Mouse (Mus musculus): ENCODE data around the gene Psmg3. TPM values are rescaled to one million over a fixed set of nuclear protein-coding genes. Genes with fewer than 3 reads are reported as not detected.

Psmg3 gene
- polyA plus RNA-seq, 1 experiment from 2014 or later, result 73.0 TPM

- Histone ChIP-seq H3K4me1 (ENCODE audit: control insufficient read depth, insufficient read depth, low read depth, low read length) (peaks cover under 1% of the 10 kb centered on the region; the same call in 1 of the 2 replicates), H3K27ac (ENCODE audit: low read depth, low read length) (no peak within 1 kb of the TSS), H3K9ac (ENCODE audit: low read depth, low read length) (no peak within 1 kb of the TSS), H3K4me2 (ENCODE audit: low read length) (no peak within 1 kb of the TSS), H3K9me3 (ENCODE audit: control insufficient read depth, low read length) (no peaks in the 10 kb centered on the region), H3K27me3 (replicated peaks; ENCODE audit: control insufficient read depth, insufficient read depth, low read length) (peaks cover 1% of the 10 kb centered on the region; the same call in 1 of the 2 replicates), H3K4me3 (ENCODE audit: low read length) (no peak within 1 kb of the TSS), H3K36me3 (ENCODE audit: control insufficient read depth, insufficient read depth, low read length) (peaks cover 22% of the 10 kb centered on the region; the same call in 1 of the 2 replicates)
- no peak for ATAC-seq
- WGBS, result 83% methylated on average over 8 of the region's 9 CpGs
These were observed 7.0 kb downstream of the Psmg3 start, which contains the start of gene Tmem184a for GRCm38 (mm10) chr5:139819538-139820181. Gene Tmem184a (minus strand): TSS chr5:139819917.

- WGBS, result 60% methylated on average over 4 of the region's 4 CpGs
- Histone ChIP-seq H3K4me3 (ENCODE audit: low read length) (no peak overlapping the region), H3K36me3 (ENCODE audit: control insufficient read depth, insufficient read depth, low read length) (peaks cover 19% of the 10 kb centered on the region; the same call in 1 of the 2 replicates), H3K27me3 (replicated peaks; ENCODE audit: control insufficient read depth, insufficient read depth, low read length) (peaks cover 7% of the 10 kb centered on the region), H3K4me2 (ENCODE audit: low read length) (no peak overlapping the region), H3K27ac (ENCODE audit: low read depth, low read length) (no peak overlapping the region), H3K4me1 (ENCODE audit: control insufficient read depth, insufficient read depth, low read depth, low read length) (no peaks in the 10 kb centered on the region), H3K9ac (ENCODE audit: low read depth, low read length) (no peak overlapping the region), H3K9me3 (ENCODE audit: control insufficient read depth, low read length) (no peaks in the 10 kb centered on the region)
- no peak for ATAC-seq
These were observed 7.9 kb downstream of the Psmg3 start for GRCm38 (mm10) chr5:139818801-139819200.

- Histone ChIP-seq H3K9ac (ENCODE audit: low read depth, low read length) (no peak overlapping the region), H3K4me3 (ENCODE audit: low read length) (no peak overlapping the region), H3K27me3 (replicated peaks; ENCODE audit: control insufficient read depth, insufficient read depth, low read length) (peaks cover 12% of the 10 kb centered on the region), H3K4me1 (ENCODE audit: control insufficient read depth, insufficient read depth, low read depth, low read length) (no peaks in the 10 kb centered on the region), H3K9me3 (ENCODE audit: control insufficient read depth, low read length) (no peaks in the 10 kb centered on the region), H3K4me2 (ENCODE audit: low read length) (no peak overlapping the region), H3K36me3 (ENCODE audit: control insufficient read depth, insufficient read depth, low read length) (peaks cover 12% of the 10 kb centered on the region; the same call in 1 of the 2 replicates), H3K27ac (ENCODE audit: low read depth, low read length) (no peak overlapping the region)
- ATAC-seq, result no peak
- WGBS, result 92% methylated on average over 3 of the region's 3 CpGs
These were observed 8.6 kb downstream of the Psmg3 start for GRCm38 (mm10) chr5:139818056-139818455.

GRCm38 (mm10) chr5:139817292-139817691 is 9.4 kb downstream of the Psmg3 start:
- H3K4me3 ChIP-seq (ENCODE audit: low read length), result no peak overlapping the region
- 7% methylated on average over 1 of the region's 1 CpGs for WGBS
- H3K4me1 ChIP-seq (ENCODE audit: control insufficient read depth, insufficient read depth, low read depth, low read length), result no peaks in the 10 kb centered on the region
- no peak overlapping the region for H3K9ac ChIP-seq (ENCODE audit: low read depth, low read length)
- peaks cover 6% of the 10 kb centered on the region; the same call in 1 of the 2 replicates for H3K36me3 ChIP-seq (ENCODE audit: control insufficient read depth, insufficient read depth, low read length)
- H3K27me3 ChIP-seq (replicated peaks; ENCODE audit: control insufficient read depth, insufficient read depth, low read length), result peaks cover 12% of the 10 kb centered on the region
- no peaks in the 10 kb centered on the region for H3K9me3 ChIP-seq (ENCODE audit: control insufficient read depth, low read length)
- ATAC-seq, result no peak
- no peak overlapping the region for H3K27ac ChIP-seq (ENCODE audit: low read depth, low read length)
- H3K4me2 ChIP-seq (ENCODE audit: low read length), result no peak overlapping the region

GRCm38 (mm10) chr5:139816445-139816844 is 10.2 kb downstream of the Psmg3 start:
- Histone ChIP-seq H3K9ac (ENCODE audit: low read depth, low read length) (no peak overlapping the region), H3K9me3 (ENCODE audit: control insufficient read depth, low read length) (no peaks in the 10 kb centered on the region), H3K27ac (ENCODE audit: low read depth, low read length) (no peak overlapping the region), H3K4me1 (ENCODE audit: control insufficient read depth, insufficient read depth, low read depth, low read length) (no peaks in the 10 kb centered on the region), H3K36me3 (ENCODE audit: control insufficient read depth, insufficient read depth, low read length) (no peaks in the 10 kb centered on the region), H3K4me3 (ENCODE audit: low read length) (no peak overlapping the region), H3K27me3 (replicated peaks; ENCODE audit: control insufficient read depth, insufficient read depth, low read length) (peaks cover 12% of the 10 kb centered on the region), H3K4me2 (ENCODE audit: low read length) (no peak overlapping the region)
- no peak for ATAC-seq

GRCm38 (mm10) chr5:139815964-139816363 is 10.7 kb downstream of the Psmg3 start:
- no peak for ATAC-seq
- WGBS, result 56% methylated on average over 6 of the region's 6 CpGs
- Histone ChIP-seq H3K4me2 (ENCODE audit: low read length) (no peak overlapping the region), H3K27ac (ENCODE audit: low read depth, low read length) (no peak overlapping the region), H3K27me3 (replicated peaks; ENCODE audit: control insufficient read depth, insufficient read depth, low read length) (peaks cover 12% of the 10 kb centered on the region), H3K9me3 (ENCODE audit: control insufficient read depth, low read length) (no peaks in the 10 kb centered on the region), H3K4me3 (ENCODE audit: low read length) (no peak overlapping the region), H3K36me3 (ENCODE audit: control insufficient read depth, insufficient read depth, low read length) (no peaks in the 10 kb centered on the region), H3K4me1 (ENCODE audit: control insufficient read depth, insufficient read depth, low read depth, low read length) (no peaks in the 10 kb centered on the region), H3K9ac (ENCODE audit: low read depth, low read length) (no peak overlapping the region)

GRCm38 (mm10) chr5:139813963-139814381 is 12.7 kb downstream of the Psmg3 start:
- no peak overlapping the region for H3K9ac ChIP-seq (ENCODE audit: low read depth, low read length)
- no peak overlapping the region for H3K4me3 ChIP-seq (ENCODE audit: low read length)
- no peaks in the 10 kb centered on the region for H3K36me3 ChIP-seq (ENCODE audit: control insufficient read depth, insufficient read depth, low read length)
- 9% methylated on average over 8 of the region's 13 CpGs for WGBS
- H3K27me3 ChIP-seq (replicated peaks; ENCODE audit: control insufficient read depth, insufficient read depth, low read length), result peaks cover 12% of the 10 kb centered on the region
- no peak for ATAC-seq
- no peaks in the 10 kb centered on the region for H3K4me1 ChIP-seq (ENCODE audit: control insufficient read depth, insufficient read depth, low read depth, low read length)
- H3K9me3 ChIP-seq (ENCODE audit: control insufficient read depth, low read length), result no peaks in the 10 kb centered on the region
- no peak overlapping the region for H3K27ac ChIP-seq (ENCODE audit: low read depth, low read length)
- no peak overlapping the region for H3K4me2 ChIP-seq (ENCODE audit: low read length)

- ATAC-seq, result no peak
- H3K27me3 ChIP-seq (replicated peaks; ENCODE audit: control insufficient read depth, insufficient read depth, low read length), result peaks cover 12% of the 10 kb centered on the region
- no peaks in the 10 kb centered on the region for H3K4me1 ChIP-seq (ENCODE audit: control insufficient read depth, insufficient read depth, low read depth, low read length)
- H3K9me3 ChIP-seq (ENCODE audit: control insufficient read depth, low read length), result no peaks in the 10 kb centered on the region
- H3K36me3 ChIP-seq (ENCODE audit: control insufficient read depth, insufficient read depth, low read length), result no peaks in the 10 kb centered on the region
- no peak overlapping the region for H3K27ac ChIP-seq (ENCODE audit: low read depth, low read length)
- H3K9ac ChIP-seq (ENCODE audit: low read depth, low read length), result no peak overlapping the region
- H3K4me2 ChIP-seq (ENCODE audit: low read length), result no peak overlapping the region
- H3K4me3 ChIP-seq (ENCODE audit: low read length), result no peak overlapping the region
- 37% methylated on average over 10 of the region's 10 CpGs for WGBS
These were observed 13.6 kb downstream of the Psmg3 start for GRCm38 (mm10) chr5:139813126-139813490.

GRCm38 (mm10) chr5:139812398-139813125 is 14.1 kb downstream of the Psmg3 start:
- Histone ChIP-seq H3K4me3 (ENCODE audit: low read length) (no peak overlapping the region), H3K9ac (ENCODE audit: low read depth, low read length) (no peak overlapping the region), H3K36me3 (ENCODE audit: control insufficient read depth, insufficient read depth, low read length) (no peaks in the 10 kb centered on the region), H3K4me2 (ENCODE audit: low read length) (no peak overlapping the region), H3K27ac (ENCODE audit: low read depth, low read length) (no peak overlapping the region), H3K4me1 (ENCODE audit: control insufficient read depth, insufficient read depth, low read depth, low read length) (no peaks in the 10 kb centered on the region), H3K27me3 (replicated peaks; ENCODE audit: control insufficient read depth, insufficient read depth, low read length) (peaks cover 12% of the 10 kb centered on the region), H3K9me3 (ENCODE audit: control insufficient read depth, low read length) (no peaks in the 10 kb centered on the region)
- no peak for ATAC-seq
- WGBS, result 67% methylated on average over 20 of the region's 20 CpGs

Measured in hindbrain, embryonic 16.5 days (tissue).